Mouse (Mus musculus): ENCODE data around the gene Cep290.

GRCm38 (mm10) chr10:100604254-100604653 is 116.9 kb downstream of the Cep290 start:
- TF ChIP-seq CTCF (IDR thresholded peaks at IDR 0.05) (no peak), POLR2A (IDR thresholded peaks at IDR 0.05; ENCODE audit: insufficient read depth, low read depth, low read length) (no peak)

Data from heart, adult 2 months (tissue).